Comparison of ENCODE assay signal across 25 mouse cellular contexts in the genomic region with DNA sequence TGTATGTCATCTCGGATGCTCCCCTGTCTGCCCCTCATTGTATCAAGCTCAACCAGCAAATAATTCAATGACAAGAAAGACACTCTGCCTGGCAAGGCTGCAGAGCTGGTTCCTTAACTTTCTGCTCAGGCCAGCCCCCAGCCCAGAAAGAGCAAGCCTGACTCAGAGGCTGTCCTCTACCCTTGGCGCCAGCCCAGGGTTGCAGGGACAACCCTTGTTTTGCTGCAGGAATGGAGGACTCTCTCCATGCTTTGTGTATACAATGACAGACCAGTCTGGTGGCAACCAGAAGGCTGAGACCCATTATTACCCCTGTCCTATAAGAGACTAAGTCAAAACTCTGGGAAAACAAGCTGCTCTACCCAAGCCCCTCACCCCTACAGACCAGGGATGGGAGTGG. TPM values are rescaled to one million over a fixed set of nuclear protein-coding genes. Genes with fewer than 3 reads are reported as not detected.
DNase-seq lines count a peak whose midpoint lies in the region; ATAC-seq and TF ChIP-seq lines count a peak whose summit lies in the region.
"Had no signal": no experiment of that assay in that cellular context is flagged by ENCODE, and none has a peak within 500 bp of the region (broad histone marks: within the 10 kb centered on the region; RNA-seq: fewer than 3 reads in every experiment).

No protein-coding gene starts in this region.

- WGBS in forebrain, embryonic 11.5 days = 75% methylated on average over 2 of the region's 2 CpGs
- 79% methylated on average over 2 of the region's 2 CpGs for WGBS in forebrain, postnatal 0 days
- 60% methylated on average over 2 of the region's 2 CpGs for WGBS in hindbrain, postnatal 0 days
- 80% methylated on average over 2 of the region's 2 CpGs for WGBS in hindbrain, embryonic 11.5 days
- 79% methylated on average over 2 of the region's 2 CpGs for WGBS in midbrain, postnatal 0 days
- WGBS in midbrain, embryonic 10.5 days = 81% methylated on average over 2 of the region's 2 CpGs

- no peak for ATAC-seq in forebrain, embryonic 11.5 days (replicated peaks; ENCODE audit: low FRiP score)
- no peak for ATAC-seq in forebrain, postnatal 0 days
- ATAC-seq in hindbrain, postnatal 0 days = peak; percentile 87
- ATAC-seq in hindbrain, embryonic 11.5 days (ENCODE audit: low FRiP score) = no peak
- peak; percentile 13; the same call in 1 of the 2 replicates for ATAC-seq in midbrain, postnatal 0 days (ENCODE audit: low FRiP score)
- ATAC-seq: activated CD4-positive, CD25-positive, alpha-beta regulatory T cell, adult 4 months; CD4-positive, CD25-positive, alpha-beta regulatory T cell, adult 4 months; forebrain, embryonic 14.5 days; forebrain, embryonic 16.5 days; Patski had no signal

- no peak overlapping the region for H3K4me2 ChIP-seq in forebrain, embryonic 11.5 days (ENCODE audit: low read depth, low read length, severe bottlenecking)
- no peak overlapping the region for H3K4me2 ChIP-seq in forebrain, postnatal 0 days (ENCODE audit: low read depth)
- no peak overlapping the region for H3K4me2 ChIP-seq in hindbrain, postnatal 0 days (ENCODE audit: low read depth, low read length)
- no peak overlapping the region for H3K4me2 ChIP-seq in hindbrain, embryonic 11.5 days (replicated peaks; ENCODE audit: low read depth, low read length)
- no peak overlapping the region for H3K4me2 ChIP-seq in midbrain, postnatal 0 days (ENCODE audit: low read depth, low read length, poor library complexity, severe bottlenecking)
- H3K4me2 ChIP-seq: embryonic facial prominence, embryonic 12.5 days; forebrain, embryonic 12.5 days had no signal

- H3K4me3 ChIP-seq in forebrain, embryonic 11.5 days (ENCODE audit: low read depth, low read length) = no peak overlapping the region
- no peak overlapping the region for H3K4me3 ChIP-seq in forebrain, postnatal 0 days (ENCODE audit: low read depth, low read length)
- no peak overlapping the region for H3K4me3 ChIP-seq in hindbrain, postnatal 0 days (ENCODE audit: low read length)
- no peak overlapping the region for H3K4me3 ChIP-seq in hindbrain, embryonic 11.5 days (ENCODE audit: low read depth, low read length)
- H3K4me3 ChIP-seq in midbrain, postnatal 0 days (ENCODE audit: low read depth, low read length) = no peak overlapping the region
- no peak overlapping the region for H3K4me3 ChIP-seq in midbrain, embryonic 10.5 days
- H3K4me3 ChIP-seq: embryonic facial prominence, embryonic 10.5 days; embryonic facial prominence, embryonic 12.5 days; forebrain, embryonic 12.5 days had no signal

- H3K27me3 ChIP-seq in forebrain, embryonic 11.5 days (ENCODE audit: control insufficient read depth, insufficient read depth, low read length) = no peaks in the 10 kb centered on the region
- H3K27me3 ChIP-seq in forebrain, postnatal 0 days (ENCODE audit: insufficient read depth, low read length) = no peaks in the 10 kb centered on the region
- no peaks in the 10 kb centered on the region for H3K27me3 ChIP-seq in hindbrain, postnatal 0 days (ENCODE audit: insufficient read depth, low read length)
- no peaks in the 10 kb centered on the region for H3K27me3 ChIP-seq in hindbrain, embryonic 11.5 days (ENCODE audit: control insufficient read depth, insufficient read depth, low read length)
- H3K27me3 ChIP-seq in midbrain, postnatal 0 days (ENCODE audit: insufficient read depth, low read length) = no peaks in the 10 kb centered on the region
- H3K27me3 ChIP-seq in midbrain, embryonic 10.5 days (ENCODE audit: low read depth, poor library complexity, severe bottlenecking) = no peaks in the 10 kb centered on the region
- H3K27me3 ChIP-seq: CH12.LX, Patski had no signal

- peak; percentile 38 for DNase-seq in forebrain, embryonic 11.5 days (ENCODE audit: low spot score)
- no peak for DNase-seq in forebrain, postnatal 0 days
- peak; percentile 64 for DNase-seq in hindbrain, postnatal 0 days (ENCODE audit: low spot score)
- no peak for DNase-seq in hindbrain, embryonic 11.5 days (ENCODE audit: low spot score)
- peak; percentile 61 for DNase-seq in midbrain, postnatal 0 days (ENCODE audit: low spot score)
- no peak for DNase-seq in midbrain, embryonic 10.5 days (ENCODE audit: low spot score)
- DNase-seq: adrenal gland, adult 8-10 months; adrenal gland, postnatal 14 days; adrenal gland, postnatal 36 days; B cell, adult 2 months; cerebellum, adult 11-12 months; cerebellum, adult 2 months; cerebellum, adult 9-10 months; cerebellum, postnatal 10 days; cerebellum, postnatal 25 days had no signal

- H3K9me3 ChIP-seq in forebrain, embryonic 11.5 days (ENCODE audit: control insufficient read depth, low read length) = no peaks in the 10 kb centered on the region
- no peaks in the 10 kb centered on the region for H3K9me3 ChIP-seq in forebrain, postnatal 0 days (ENCODE audit: low read length)
- H3K9me3 ChIP-seq in hindbrain, postnatal 0 days (ENCODE audit: low read length) = no peaks in the 10 kb centered on the region
- H3K9me3 ChIP-seq in hindbrain, embryonic 11.5 days (ENCODE audit: control insufficient read depth, low read length) = no peaks in the 10 kb centered on the region
- no peaks in the 10 kb centered on the region for H3K9me3 ChIP-seq in midbrain, postnatal 0 days (ENCODE audit: low read length)
- H3K9me3 ChIP-seq in midbrain, embryonic 10.5 days (replicated peaks) = no peaks in the 10 kb centered on the region
- H3K9me3 ChIP-seq: embryonic facial prominence, embryonic 10.5 days; embryonic facial prominence, embryonic 12.5 days; forebrain, embryonic 12.5 days had no signal

- H3K36me3 ChIP-seq in forebrain, embryonic 11.5 days (ENCODE audit: control insufficient read depth, insufficient read depth, low read length) = no peaks in the 10 kb centered on the region
- H3K36me3 ChIP-seq in forebrain, postnatal 0 days (ENCODE audit: insufficient read depth) = no peaks in the 10 kb centered on the region
- H3K36me3 ChIP-seq in hindbrain, postnatal 0 days (ENCODE audit: insufficient read depth, low read length) = no peaks in the 10 kb centered on the region
- H3K36me3 ChIP-seq in hindbrain, embryonic 11.5 days (ENCODE audit: control insufficient read depth, insufficient read depth, low read length) = no peaks in the 10 kb centered on the region
- H3K36me3 ChIP-seq in midbrain, postnatal 0 days (ENCODE audit: insufficient read depth, low read length) = no peaks in the 10 kb centered on the region
- no peaks in the 10 kb centered on the region for H3K36me3 ChIP-seq in midbrain, embryonic 10.5 days
- H3K36me3 ChIP-seq: embryonic facial prominence, embryonic 10.5 days; embryonic facial prominence, embryonic 12.5 days; forebrain, embryonic 12.5 days; G1E had no signal

- no peak overlapping the region for H3K9ac ChIP-seq in forebrain, embryonic 11.5 days (ENCODE audit: low read length)
- no peak overlapping the region for H3K9ac ChIP-seq in forebrain, postnatal 0 days
- no peak overlapping the region for H3K9ac ChIP-seq in hindbrain, postnatal 0 days (replicated peaks; ENCODE audit: low read length)
- H3K9ac ChIP-seq in hindbrain, embryonic 11.5 days (ENCODE audit: low read depth, low read length) = no peak overlapping the region
- no peak overlapping the region for H3K9ac ChIP-seq in midbrain, postnatal 0 days (replicated peaks; ENCODE audit: low read length, poor library complexity, severe bottlenecking)
- H3K9ac ChIP-seq: embryonic facial prominence, embryonic 12.5 days; forebrain, embryonic 12.5 days had no signal

- no peak overlapping the region for H3K27ac ChIP-seq in forebrain, embryonic 11.5 days (ENCODE audit: low read depth, low read length)
- H3K27ac ChIP-seq in forebrain, postnatal 0 days (ENCODE audit: low read depth, low read length) = no peak overlapping the region
- H3K27ac ChIP-seq in hindbrain, postnatal 0 days = no peak overlapping the region
- H3K27ac ChIP-seq in hindbrain, embryonic 11.5 days (ENCODE audit: low read depth, low read length) = no peak overlapping the region
- H3K27ac ChIP-seq in midbrain, postnatal 0 days (ENCODE audit: low read depth, low read length) = no peak overlapping the region
- no peak overlapping the region for H3K27ac ChIP-seq in midbrain, embryonic 10.5 days (replicated peaks)
- H3K27ac ChIP-seq: embryonic facial prominence, embryonic 10.5 days; embryonic facial prominence, embryonic 12.5 days; forebrain, embryonic 12.5 days had no signal

- 0 out of 2 replicates have a peak, but pooled peaks cover 3% of the 10 kb centered on the region for H3K4me1 ChIP-seq in forebrain, embryonic 11.5 days (replicated peaks; ENCODE audit: control insufficient read depth, insufficient read depth, low read length)
- no peaks in the 10 kb centered on the region for H3K4me1 ChIP-seq in forebrain, postnatal 0 days (ENCODE audit: insufficient read depth)
- no peaks in the 10 kb centered on the region for H3K4me1 ChIP-seq in hindbrain, postnatal 0 days (ENCODE audit: insufficient read depth, low read length)
- no peaks in the 10 kb centered on the region for H3K4me1 ChIP-seq in hindbrain, embryonic 11.5 days (replicated peaks; ENCODE audit: control insufficient read depth, insufficient read depth, low read length)
- no peaks in the 10 kb centered on the region for H3K4me1 ChIP-seq in midbrain, postnatal 0 days (ENCODE audit: insufficient read depth, low read length)
- peaks cover 10% of the 10 kb centered on the region for H3K4me1 ChIP-seq in midbrain, embryonic 10.5 days
- H3K4me1 ChIP-seq: embryonic facial prominence, embryonic 12.5 days had no signal

- TF ChIP-seq CTCF in forebrain, postnatal 0 days (IDR thresholded peaks at IDR 0.05; ENCODE audit: low read depth) = no peak
- no peak for TF ChIP-seq CTCF in hindbrain, postnatal 0 days (IDR thresholded peaks at IDR 0.05; ENCODE audit: low read depth)
- no peak for TF ChIP-seq CTCF in midbrain, postnatal 0 days (IDR thresholded peaks at IDR 0.05)

RNA-seq across cellular contexts. Expression of a gene that starts 46.8 kb away (rescaled TPM):
- 9.0 and 9.5 TPM in 2 replicates for polyA plus RNA-seq in forebrain, embryonic 11.5 days (2014; fragmentation: Nextera tagmentation; extraction: Ambion mirVana)
- total RNA-seq in forebrain, postnatal 0 days (2014; rRNA removed) = 0.92 and 2.7 TPM in 2 replicates
- 0.64 and 1.6 TPM in 2 replicates for polyA plus RNA-seq in forebrain, postnatal 0 days (2015; fragmentation: Nextera tagmentation; extraction: Ambion mirVana)
- total RNA-seq in hindbrain, postnatal 0 days (2014; rRNA removed) = 18.3 and 22.1 TPM in 2 replicates
- 11.6 and 13.9 TPM in 2 replicates for polyA plus RNA-seq in hindbrain, postnatal 0 days (2015; fragmentation: Nextera tagmentation; extraction: Ambion mirVana)
- polyA plus RNA-seq in hindbrain, embryonic 11.5 days (2014; fragmentation: Nextera tagmentation; extraction: Ambion mirVana) = 23.2 and 25.5 TPM in 2 replicates
- total RNA-seq in midbrain, postnatal 0 days (2014; rRNA removed) = 30.5 and 37.7 TPM in 2 replicates
- polyA plus RNA-seq in midbrain, postnatal 0 days (2015; fragmentation: Nextera tagmentation; extraction: Ambion mirVana) = 14.1 and 16.1 TPM in 2 replicates
- polyA plus RNA-seq in midbrain, embryonic 10.5 days (2016; fragmentation: Nextera tagmentation; extraction: Ambion mirVana) = 28.7 and 31.9 TPM in 2 replicates
- total RNA-seq: CH12.LX had no signal
- polyA plus RNA-seq: activated CD4-positive, CD25-positive, alpha-beta regulatory T cell, adult 4 months; CD4-positive, CD25-positive, alpha-beta regulatory T cell, adult 4 months had no signal

Comparison
In these comparisons a context has a peak if more than half of its experiments do, and no peak if none do; other contexts are left out.
1. ATAC-seq: peak in hindbrain, postnatal 0 days (single experiment) and midbrain, postnatal 0 days (single experiment); none in forebrain, embryonic 11.5 days (single experiment), forebrain, postnatal 0 days (single experiment) and hindbrain, embryonic 11.5 days (single experiment).
2. DNase-seq: peak in forebrain, embryonic 11.5 days (single experiment), hindbrain, postnatal 0 days (single experiment) and midbrain, postnatal 0 days (single experiment); none in forebrain, postnatal 0 days (single experiment), hindbrain, embryonic 11.5 days (single experiment) and midbrain, embryonic 10.5 days (single experiment).